Mouse (Mus musculus): ENCODE data around the gene Ptpn14. TPM values are rescaled to one million over a fixed set of nuclear protein-coding genes. Genes with fewer than 3 reads are reported as not detected.

Ptpn14 gene
- polyA plus RNA-seq, 1 experiment, result 0.50 TPM

DNA sequence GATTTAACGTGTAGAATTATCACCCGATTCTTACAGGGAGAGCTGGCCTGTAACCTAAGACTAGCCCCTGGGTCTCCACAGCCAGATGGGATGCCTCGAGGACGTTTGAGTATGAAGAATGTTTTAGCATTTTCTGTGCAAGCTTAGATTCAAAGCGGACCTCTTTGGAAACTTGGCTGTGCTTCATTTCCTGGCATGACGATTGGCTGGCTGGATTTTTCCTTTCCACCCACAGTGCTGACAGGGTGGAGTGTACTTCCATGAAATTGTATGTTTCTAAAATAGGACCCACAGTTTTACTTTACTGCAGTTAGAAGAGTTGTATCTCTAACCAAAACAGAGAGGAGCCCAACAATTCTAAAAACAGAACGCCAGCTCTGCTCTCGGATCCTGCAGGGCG lies 89.7 kb downstream of the Ptpn14 start:
- H3K4me1 ChIP-seq (ENCODE audit: control insufficient read depth, insufficient read depth, low read length), result no peaks in the 10 kb centered on the region
- no peak overlapping the region for H3K4me3 ChIP-seq (ENCODE audit: insufficient read depth, low read length)
- H3K27ac ChIP-seq (ENCODE audit: insufficient read depth, low read depth, low read length), result no peak overlapping the region
- TF ChIP-seq POLR2A (IDR thresholded peaks at IDR 0.05; ENCODE audit: borderline replicate concordance, low read depth, low read length) (no peak), CTCF (IDR thresholded peaks at IDR 0.05; ENCODE audit: low read depth, low read length) (no peak)

- TF ChIP-seq POLR2A (IDR thresholded peaks at IDR 0.05; ENCODE audit: borderline replicate concordance, low read depth, low read length), result no peak
- TF ChIP-seq CTCF (IDR thresholded peaks at IDR 0.05; ENCODE audit: low read depth, low read length), result no peak
- Histone ChIP-seq H3K27ac (ENCODE audit: insufficient read depth, low read depth, low read length) (no peak overlapping the region), H3K4me1 (ENCODE audit: control insufficient read depth, insufficient read depth, low read length) (no peaks in the 10 kb centered on the region), H3K4me3 (ENCODE audit: insufficient read depth, low read length) (no peak overlapping the region)
These were observed 92.0 kb downstream of the Ptpn14 start for GRCm38 (mm10) chr1:189820111-189820510.

GRCm38 (mm10) chr1:189824436-189824835 lies 96.4 kb downstream of the Ptpn14 start:
- TF ChIP-seq POLR2A (IDR thresholded peaks at IDR 0.05; ENCODE audit: borderline replicate concordance, low read depth, low read length) (no peak), CTCF (IDR thresholded peaks at IDR 0.05; ENCODE audit: low read depth, low read length) (no peak)
- no peak overlapping the region for H3K27ac ChIP-seq (ENCODE audit: insufficient read depth, low read depth, low read length)
- H3K4me3 ChIP-seq (ENCODE audit: insufficient read depth, low read length), result no peak overlapping the region
- H3K4me1 ChIP-seq (ENCODE audit: control insufficient read depth, insufficient read depth, low read length), result no peaks in the 10 kb centered on the region

GRCm38 (mm10) chr1:189830391-189830790 lies 102.3 kb downstream of the Ptpn14 start:
- TF ChIP-seq POLR2A (IDR thresholded peaks at IDR 0.05; ENCODE audit: borderline replicate concordance, low read depth, low read length), result no peak
- no peak for TF ChIP-seq CTCF (IDR thresholded peaks at IDR 0.05; ENCODE audit: low read depth, low read length)
- H3K27ac ChIP-seq (ENCODE audit: insufficient read depth, low read depth, low read length), result no peak overlapping the region
- no peak overlapping the region for H3K4me3 ChIP-seq (ENCODE audit: insufficient read depth, low read length)
- no peaks in the 10 kb centered on the region for H3K4me1 ChIP-seq (ENCODE audit: control insufficient read depth, insufficient read depth, low read length)

DNA sequence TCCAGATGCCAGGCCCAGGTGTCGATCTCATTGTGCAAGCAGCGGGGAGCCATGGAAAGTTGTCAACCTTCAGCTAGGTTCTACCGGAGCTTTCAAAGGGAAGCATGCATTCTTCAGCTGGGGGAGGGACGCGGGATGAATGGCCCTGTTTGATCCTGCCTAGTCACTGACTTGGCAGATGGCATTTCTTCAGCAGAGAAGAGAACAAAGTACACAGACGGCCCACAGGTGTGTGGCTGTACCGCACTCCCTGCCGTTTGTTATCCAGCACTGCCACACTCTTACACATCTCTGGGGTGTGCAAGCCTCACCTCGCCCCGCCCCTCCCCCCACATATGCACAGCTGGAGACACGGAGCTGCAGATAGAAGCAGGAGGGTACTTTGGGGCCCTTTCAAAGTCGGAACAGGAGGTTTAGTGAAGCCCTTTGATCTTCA lies 102.7 kb downstream of the Ptpn14 start:
- TF ChIP-seq POLR2A (IDR thresholded peaks at IDR 0.05; ENCODE audit: borderline replicate concordance, low read depth, low read length), result no peak
- no peak for TF ChIP-seq CTCF (IDR thresholded peaks at IDR 0.05; ENCODE audit: low read depth, low read length)
- H3K4me1 ChIP-seq (ENCODE audit: control insufficient read depth, insufficient read depth, low read length), result no peaks in the 10 kb centered on the region
- H3K4me3 ChIP-seq (ENCODE audit: insufficient read depth, low read length), result no peak overlapping the region
- H3K27ac ChIP-seq (ENCODE audit: insufficient read depth, low read depth, low read length), result no peak overlapping the region

DNA sequence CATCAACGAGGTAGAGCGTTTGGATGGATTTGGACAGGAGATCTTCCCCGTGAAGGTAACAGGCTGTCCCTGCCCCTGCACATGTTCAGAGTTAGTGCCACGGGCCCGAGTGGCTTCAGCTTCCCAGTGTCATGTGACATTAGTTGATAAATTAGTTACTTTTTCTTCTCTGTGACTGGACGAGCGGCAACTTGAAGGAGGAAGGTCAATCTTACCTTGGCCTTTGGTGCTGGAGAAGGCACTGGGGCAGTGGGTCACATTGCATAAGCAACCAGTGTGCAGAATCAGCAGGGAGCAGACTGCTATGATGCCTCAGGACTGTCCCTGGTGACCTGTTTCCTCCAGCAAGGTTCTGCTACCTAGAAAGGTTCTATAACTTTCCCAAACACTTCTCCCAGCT lies 105.3 kb downstream of the Ptpn14 start:
- no peak for TF ChIP-seq CTCF (IDR thresholded peaks at IDR 0.05; ENCODE audit: low read depth, low read length)
- TF ChIP-seq POLR2A (IDR thresholded peaks at IDR 0.05; ENCODE audit: borderline replicate concordance, low read depth, low read length), result no peak
- Histone ChIP-seq H3K4me1 (ENCODE audit: control insufficient read depth, insufficient read depth, low read length) (no peaks in the 10 kb centered on the region), H3K4me3 (ENCODE audit: insufficient read depth, low read length) (no peak overlapping the region), H3K27ac (ENCODE audit: insufficient read depth, low read depth, low read length) (no peak overlapping the region)

DNA sequence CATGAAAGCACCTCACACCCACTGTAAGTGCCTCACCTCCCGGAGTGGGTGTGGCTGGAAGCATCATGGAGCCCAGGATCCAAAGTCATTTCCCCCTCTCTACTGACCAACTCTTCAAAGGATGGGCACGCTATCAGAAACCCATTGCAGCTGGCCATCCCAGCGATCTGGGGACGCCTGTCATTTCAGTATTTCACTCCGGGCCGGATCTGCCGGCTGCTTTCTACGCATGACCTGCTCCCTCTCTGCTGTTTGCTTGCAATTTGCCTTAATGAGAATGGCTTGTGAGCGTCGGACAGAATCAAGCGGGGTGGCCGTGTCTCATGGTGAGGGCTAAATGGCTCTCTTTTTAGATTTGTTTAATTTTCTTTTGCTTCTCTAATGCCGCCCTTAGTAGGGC lies 106.1 kb downstream of the Ptpn14 start:
- Histone ChIP-seq H3K4me1 (ENCODE audit: control insufficient read depth, insufficient read depth, low read length) (no peaks in the 10 kb centered on the region), H3K27ac (ENCODE audit: insufficient read depth, low read depth, low read length) (no peak overlapping the region), H3K4me3 (ENCODE audit: insufficient read depth, low read length) (no peak overlapping the region)
- TF ChIP-seq POLR2A (IDR thresholded peaks at IDR 0.05; ENCODE audit: borderline replicate concordance, low read depth, low read length) (no peak), CTCF (IDR thresholded peaks at IDR 0.05; ENCODE audit: low read depth, low read length) (no peak)

GRCm38 (mm10) chr1:189846319-189846718 lies 118.3 kb downstream of the Ptpn14 start:
- Histone ChIP-seq H3K27ac (ENCODE audit: insufficient read depth, low read depth, low read length) (no peak overlapping the region), H3K4me1 (ENCODE audit: control insufficient read depth, insufficient read depth, low read length) (no peaks in the 10 kb centered on the region), H3K4me3 (ENCODE audit: insufficient read depth, low read length) (no peak overlapping the region)
- TF ChIP-seq CTCF (IDR thresholded peaks at IDR 0.05; ENCODE audit: low read depth, low read length), result no peak
- TF ChIP-seq POLR2A (IDR thresholded peaks at IDR 0.05; ENCODE audit: borderline replicate concordance, low read depth, low read length), result no peak

DNA sequence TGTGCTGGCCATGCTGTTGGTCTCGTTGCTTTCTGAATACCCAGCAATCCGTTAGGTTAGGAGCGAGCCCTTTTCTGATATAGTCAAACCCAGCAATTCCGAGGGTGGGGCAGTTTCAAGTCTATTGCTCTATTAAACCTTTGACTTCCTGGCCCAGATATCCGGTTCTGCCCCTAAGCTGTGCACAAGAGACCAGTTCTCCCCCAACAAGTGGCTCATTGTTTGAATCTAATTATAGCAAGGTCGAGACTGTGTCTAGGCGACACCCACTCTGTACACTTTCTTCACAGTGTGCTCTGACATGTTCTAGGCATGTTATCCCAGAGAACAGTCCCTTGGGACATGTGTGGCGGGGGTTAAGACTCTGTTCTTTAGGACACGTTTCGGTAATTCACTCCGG lies 121.5 kb downstream of the Ptpn14 start:
- Histone ChIP-seq H3K4me1 (ENCODE audit: control insufficient read depth, insufficient read depth, low read length) (no peaks in the 10 kb centered on the region), H3K4me3 (ENCODE audit: insufficient read depth, low read length) (no peak overlapping the region), H3K27ac (ENCODE audit: insufficient read depth, low read depth, low read length) (no peak overlapping the region)
- no peak for TF ChIP-seq CTCF (IDR thresholded peaks at IDR 0.05; ENCODE audit: low read depth, low read length)
- no peak for TF ChIP-seq POLR2A (IDR thresholded peaks at IDR 0.05; ENCODE audit: borderline replicate concordance, low read depth, low read length)

GRCm38 (mm10) chr1:189852051-189852450 lies 124.0 kb downstream of the Ptpn14 start:
- no peak overlapping the region for H3K27ac ChIP-seq (ENCODE audit: insufficient read depth, low read depth, low read length)
- no peak for TF ChIP-seq POLR2A (IDR thresholded peaks at IDR 0.05; ENCODE audit: borderline replicate concordance, low read depth, low read length)
- no peak for TF ChIP-seq CTCF (IDR thresholded peaks at IDR 0.05; ENCODE audit: low read depth, low read length)

GRCm38 (mm10) chr1:189852456-189852855 lies 124.4 kb downstream of the Ptpn14 start:
- Histone ChIP-seq H3K4me1 (ENCODE audit: control insufficient read depth, insufficient read depth, low read length) (no peaks in the 10 kb centered on the region), H3K4me3 (ENCODE audit: insufficient read depth, low read length) (no peak overlapping the region), H3K27ac (ENCODE audit: insufficient read depth, low read depth, low read length) (no peak overlapping the region)
- no peak for TF ChIP-seq CTCF (IDR thresholded peaks at IDR 0.05; ENCODE audit: low read depth, low read length)
- no peak for TF ChIP-seq POLR2A (IDR thresholded peaks at IDR 0.05; ENCODE audit: borderline replicate concordance, low read depth, low read length)

More at GRCm38 (mm10) chr1:189852051-189852450, 124.0 kb downstream of the Ptpn14 start:
- H3K4me3 ChIP-seq (ENCODE audit: insufficient read depth, low read length), result no peak overlapping the region
- no peaks in the 10 kb centered on the region for H3K4me1 ChIP-seq (ENCODE audit: control insufficient read depth, insufficient read depth, low read length)

Measured in bone marrow macrophage, adult 2 months (primary cell).